Mouse (Mus musculus) midbrain, embryonic 14.5 days (tissue): ENCODE results near the gene Map3k20. TPM values are rescaled to one million over a fixed set of nuclear protein-coding genes. Genes with fewer than 3 reads are reported as not detected.

Experiments
- ATAC-seq: fragments of 200-750 bp; cut with Nextera tagmentation; 2 replicates; pipeline ENCODE4 v1.8.0; 2017; ENCODE audit warnings: moderate number of reproducible peaks, moderate library complexity; ENCODE audit not compliant: low FRiP score, low TSS enrichment
- DNase-seq: peaks from one replicate; pipeline ENCODE4 v3.0.0-alpha.2; 2015
- H3K27ac ChIP-seq: fragments of 300-500 bp; sonication (generic); replicated peaks from 2 replicates; pipeline ENCODE4 v1.5.1; 2014; ENCODE audit warnings: mild to moderate bottlenecking, low read depth, low read length, moderate library complexity
- H3K27me3 ChIP-seq: fragments of 300-500 bp; sonication (generic); 2 replicates; pipeline ENCODE4 v1.6.1; 2014; ENCODE audit warnings: low read length, control low read depth, mixed read lengths; ENCODE audit not compliant: control insufficient read depth, insufficient read depth
- H3K36me3 ChIP-seq: fragments of 300-500 bp; sonication (generic); 2 replicates; pipeline ENCODE4 v1.6.1; 2014; ENCODE audit warnings: low read length, control low read depth; ENCODE audit not compliant: control insufficient read depth, insufficient read depth
- H3K4me1 ChIP-seq: fragments of 300-500 bp; sonication (generic); 2 replicates; pipeline ENCODE4 v1.6.1; 2014; ENCODE audit warnings: mild to moderate bottlenecking, antibody characterized with exemption, low read length, control low read depth; ENCODE audit not compliant: control insufficient read depth, insufficient read depth
- H3K4me2 ChIP-seq: fragments of 300-500 bp; sonication (generic); 2 replicates; pipeline ENCODE4 v1.6.1; 2014; ENCODE audit warnings: mild to moderate bottlenecking, low read length, moderate library complexity
- H3K4me3 ChIP-seq: fragments of 300-500 bp; sonication (generic); replicated peaks from 2 replicates; pipeline ENCODE4 v1.5.1; 2014; ENCODE audit warnings: low read depth, low read length
- H3K9ac ChIP-seq: fragments of 300-500 bp; sonication (generic); replicated peaks from 2 replicates; pipeline ENCODE4 v1.6.1; 2014; ENCODE audit warnings: mild to moderate bottlenecking, low read length, moderate library complexity
- H3K9me3 ChIP-seq: fragments of 300-500 bp; sonication (generic); 2 replicates; pipeline ENCODE4 v1.6.1; 2016; ENCODE audit warnings: low read length, control low read depth, mixed read lengths; ENCODE audit not compliant: control insufficient read depth
- WGBS: fragments of 180-500 bp; shearing (Covaris S2); extraction: QIAGEN DNeasy Blood & Tissue Kit; methylation state at CpG from one replicate; pipeline ENCODE4 v1.1.7; 2014; 5-methylcytosine and 5-hydroxymethylcytosine counted together
- polyA plus RNA-seq: library from polyadenylated mRNA; unstranded; fragments of >200 nt; fragmentation: Nextera tagmentation; extraction: Ambion mirVana; gene quantifications from 2 replicates; pipeline ENCODE4 v1.2.1, GENCODE M21; 2014

Gene Map3k20
- polyA plus RNA-seq, 1 experiment from 2014 or later = 6.6 TPM

GRCm38 (mm10) chr2:72301194-72301916 lies 15.9 kb downstream of the Map3k20 start:
- H3K4me1 ChIP-seq = no peaks in the 10 kb centered on the region
- H3K27ac ChIP-seq = no peak overlapping the region
- no peak overlapping the region for H3K4me2 ChIP-seq
- no peak overlapping the region for H3K9ac ChIP-seq
- H3K27me3 ChIP-seq = no peaks in the 10 kb centered on the region
- H3K36me3 ChIP-seq = no peaks in the 10 kb centered on the region
- no peak overlapping the region for H3K4me3 ChIP-seq
- WGBS = 88% methylated on average over 9 of the region's 9 CpGs
- DNase-seq (no peak), ATAC-seq (no peak)
- no peaks in the 10 kb centered on the region for H3K9me3 ChIP-seq

GRCm38 (mm10) chr2:72305738-72306137 lies 20.3 kb downstream of the Map3k20 start:
- Histone ChIP-seq H3K4me1 (no peaks in the 10 kb centered on the region), H3K27ac (no peak overlapping the region), H3K4me3 (no peak overlapping the region), H3K9ac (no peak overlapping the region), H3K36me3 (no peaks in the 10 kb centered on the region), H3K4me2 (no peak overlapping the region), H3K9me3 (no peaks in the 10 kb centered on the region), H3K27me3 (no peaks in the 10 kb centered on the region)
- ATAC-seq = no peak
- DNase-seq = no peak
- 91% methylated on average over 7 of the region's 7 CpGs for WGBS

- no peaks in the 10 kb centered on the region for H3K9me3 ChIP-seq
- 92% methylated on average over 5 of the region's 5 CpGs for WGBS
- no peak overlapping the region for H3K4me2 ChIP-seq
- no peak overlapping the region for H3K4me3 ChIP-seq
- H3K27ac ChIP-seq = no peak overlapping the region
- no peaks in the 10 kb centered on the region for H3K36me3 ChIP-seq
- DNase-seq (no peak), ATAC-seq (no peak)
- no peaks in the 10 kb centered on the region for H3K27me3 ChIP-seq
- H3K9ac ChIP-seq = no peak overlapping the region
- H3K4me1 ChIP-seq = no peaks in the 10 kb centered on the region
These were observed 22.9 kb downstream of the Map3k20 start for GRCm38 (mm10) chr2:72308351-72308750.

- H3K27ac ChIP-seq = no peak overlapping the region
- no peak overlapping the region for H3K4me3 ChIP-seq
- DNase-seq = no peak
- WGBS = 81% methylated on average over 5 of the region's 5 CpGs
- no peak for ATAC-seq
- H3K27me3 ChIP-seq = no peaks in the 10 kb centered on the region
- no peaks in the 10 kb centered on the region for H3K36me3 ChIP-seq
- H3K9ac ChIP-seq = no peak overlapping the region
- H3K4me2 ChIP-seq = no peak overlapping the region
- H3K4me1 ChIP-seq = no peaks in the 10 kb centered on the region
- no peaks in the 10 kb centered on the region for H3K9me3 ChIP-seq
These were observed 23.5 kb downstream of the Map3k20 start for GRCm38 (mm10) chr2:72308981-72309380.

DNA sequence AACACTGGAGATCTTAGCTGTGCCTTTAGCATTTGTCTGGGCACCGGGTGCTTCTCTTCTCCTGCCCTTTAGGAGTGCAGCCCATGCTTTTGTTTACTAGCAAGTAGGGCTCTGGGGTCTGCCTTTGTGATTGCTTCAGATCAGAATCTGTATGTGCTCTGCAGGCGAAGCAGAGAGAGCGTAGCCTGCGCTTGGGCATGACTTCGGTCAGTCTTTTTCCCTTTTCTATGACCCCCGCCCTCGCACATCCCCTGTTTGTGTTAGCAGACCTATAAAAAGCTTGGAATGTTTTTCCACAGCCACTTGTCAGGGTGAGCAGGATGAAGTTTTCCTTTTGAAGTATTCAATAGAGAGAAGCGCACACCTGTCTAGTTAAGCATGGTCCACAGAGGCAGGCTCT lies 26.0 kb downstream of the Map3k20 start:
- no peak for DNase-seq

DNA sequence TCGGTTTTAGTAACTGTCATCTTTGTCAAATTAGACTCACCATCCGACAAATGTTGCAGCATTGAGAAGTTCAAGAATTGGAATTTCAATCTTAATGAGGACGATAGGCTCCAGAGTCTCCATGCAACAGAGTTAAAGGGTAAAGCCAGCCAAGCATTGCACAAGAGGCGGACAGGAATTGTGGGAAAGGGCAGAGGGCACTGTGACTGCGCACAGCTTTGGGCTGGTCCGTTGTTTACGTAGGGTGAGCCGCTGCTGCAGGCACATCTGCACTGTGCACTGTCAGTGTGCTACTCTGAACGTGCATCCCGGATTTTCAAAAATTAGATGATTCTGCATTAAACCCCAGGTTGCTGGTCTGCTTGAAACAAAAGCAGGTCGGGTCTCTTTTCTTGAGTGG lies 27.9 kb downstream of the Map3k20 start:
- Histone ChIP-seq H3K9me3 (no peaks in the 10 kb centered on the region), H3K36me3 (no peaks in the 10 kb centered on the region), H3K4me3 (no peak overlapping the region), H3K4me2 (no peak overlapping the region), H3K4me1 (no peaks in the 10 kb centered on the region), H3K27ac (no peak overlapping the region), H3K9ac (no peak overlapping the region), H3K27me3 (no peaks in the 10 kb centered on the region)
- DNase-seq = no peak
- 77% methylated on average over 11 of the region's 11 CpGs for WGBS
- ATAC-seq = no peak

More for the DNA sequence above, 26.0 kb downstream of the Map3k20 start:
- Histone ChIP-seq H3K4me3 (no peak overlapping the region), H3K36me3 (no peaks in the 10 kb centered on the region), H3K9ac (no peak overlapping the region), H3K27ac (no peak overlapping the region), H3K4me1 (no peaks in the 10 kb centered on the region), H3K27me3 (no peaks in the 10 kb centered on the region), H3K4me2 (no peak overlapping the region), H3K9me3 (no peaks in the 10 kb centered on the region)
- no peak for ATAC-seq
- WGBS = 87% methylated on average over 8 of the region's 8 CpGs

DNA sequence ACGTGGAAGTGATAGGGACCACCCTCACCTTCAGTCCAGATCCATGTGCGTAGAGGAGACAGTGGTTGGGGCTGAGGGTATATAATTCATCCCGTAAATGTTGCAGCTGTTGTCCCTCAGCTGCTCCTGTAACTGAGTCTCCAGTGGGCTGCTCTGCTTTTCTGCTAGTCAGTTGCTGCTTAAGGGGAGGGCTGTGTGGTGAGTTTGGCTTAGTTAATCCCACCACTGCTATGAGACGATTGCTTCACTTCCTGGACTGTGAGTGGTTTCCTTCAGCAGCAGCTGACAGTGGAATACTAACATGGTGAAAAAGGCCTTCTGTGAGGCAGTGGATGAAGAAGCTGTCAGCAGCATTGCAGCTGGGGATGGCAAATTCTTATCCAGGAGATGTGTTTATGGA lies 33.0 kb downstream of the Map3k20 start:
- no peak for DNase-seq
- Histone ChIP-seq H3K4me1 (no peaks in the 10 kb centered on the region), H3K4me3 (no peak overlapping the region), H3K27me3 (no peaks in the 10 kb centered on the region), H3K9ac (no peak overlapping the region), H3K27ac (no peak overlapping the region), H3K9me3 (no peaks in the 10 kb centered on the region), H3K36me3 (no peaks in the 10 kb centered on the region), H3K4me2 (no peak overlapping the region)
- ATAC-seq = no peak
- WGBS = 74% methylated on average over 4 of the region's 4 CpGs

GRCm38 (mm10) chr2:72319028-72319798 lies 33.8 kb downstream of the Map3k20 start:
- no peaks in the 10 kb centered on the region for H3K4me1 ChIP-seq
- DNase-seq = no peak
- H3K9ac ChIP-seq = no peak overlapping the region
- WGBS = 93% methylated on average over 7 of the region's 7 CpGs
- H3K27me3 ChIP-seq = no peaks in the 10 kb centered on the region
- no peaks in the 10 kb centered on the region for H3K36me3 ChIP-seq
- H3K27ac ChIP-seq = no peak overlapping the region
- no peak overlapping the region for H3K4me3 ChIP-seq
- H3K4me2 ChIP-seq = no peak overlapping the region
- no peaks in the 10 kb centered on the region for H3K9me3 ChIP-seq
- no peak for ATAC-seq

GRCm38 (mm10) chr2:72320661-72321060 lies 35.2 kb downstream of the Map3k20 start:
- H3K27me3 ChIP-seq = no peaks in the 10 kb centered on the region
- peaks cover under 1% of the 10 kb centered on the region; the same call in 1 of the 2 replicates for H3K4me1 ChIP-seq
- no peak overlapping the region for H3K27ac ChIP-seq
- no peak overlapping the region for H3K4me2 ChIP-seq
- no peak for DNase-seq
- ATAC-seq = no peak
- no peak overlapping the region for H3K4me3 ChIP-seq
- 89% methylated on average over 2 of the region's 2 CpGs for WGBS
- H3K9ac ChIP-seq = no peak overlapping the region
- H3K9me3 ChIP-seq = no peaks in the 10 kb centered on the region
- H3K36me3 ChIP-seq = no peaks in the 10 kb centered on the region
